Mouse (Mus musculus) MEL (cell line): ENCODE measurements around the gene Jade2. TPM values are rescaled to one million over a fixed set of nuclear protein-coding genes. Genes with fewer than 3 reads are reported as not detected.

Experiments
- DNase-seq: peaks from one replicate; pipeline ENCODE4 v3.0.0; 2011; ENCODE audit warnings: low read depth, low spot score
- H3K27ac ChIP-seq: 2 replicates; pipeline ENCODE4 v1.5.1; 2012; ENCODE audit warnings: low read depth, mild to moderate bottlenecking, control low read depth, low read length, moderate library complexity; ENCODE audit not compliant: control insufficient read depth
- H3K27me3 ChIP-seq, 2 experiments: fragments of 150-350 bp in 1 of 2; sonication (generic) in 1 of 2; 2 replicates each; pipeline ENCODE4 v1.6.1; 2012; ENCODE audit warnings: low read length in 2 of 2, mild to moderate bottlenecking in 2 of 2, improper control_type of control experiment in 1 of 2, moderate library complexity in 1 of 2; ENCODE audit not compliant: insufficient read depth in 2 of 2, control insufficient read depth in 1 of 2
- H3K36me3 ChIP-seq, 2 experiments: 2 replicates each; pipeline ENCODE4 v1.6.1; 2012 to 2014; ENCODE audit warnings: low read length in 2 of 2, improper control_type of control experiment in 1 of 2, inconsistent platforms in 1 of 2, mild to moderate bottlenecking in 1 of 2; ENCODE audit not compliant: insufficient read depth in 2 of 2, control insufficient read depth in 1 of 2
- H3K4me1 ChIP-seq, 2 experiments: fragments of 150-350 bp in 1 of 2; sonication (generic) in 1 of 2; 2 replicates each; pipeline ENCODE4 v1.6.1; 2012; ENCODE audit warnings: low read length in 2 of 2, improper control_type of control experiment in 1 of 2, mild to moderate bottlenecking in 1 of 2; ENCODE audit not compliant: insufficient read depth in 2 of 2, control insufficient read depth in 1 of 2
- H3K4me3 ChIP-seq, 2 experiments: fragments of 150-350 bp in 1 of 2; sonication (generic) in 1 of 2; 2 replicates each; pipeline ENCODE4 v1.5.1; 2012; ENCODE audit warnings: low read depth in 2 of 2, low read length in 2 of 2, mild to moderate bottlenecking in 2 of 2, moderate library complexity in 2 of 2, control low read depth in 1 of 2, improper control_type of control experiment in 1 of 2; ENCODE audit not compliant: control insufficient read depth in 1 of 2, insufficient read depth in 1 of 2
- H3K79me2 ChIP-seq: 2 replicates; pipeline ENCODE4 v1.6.1; 2012; ENCODE audit warnings: mild to moderate bottlenecking, low read length, moderate library complexity; ENCODE audit not compliant: control insufficient read depth, poor library complexity, insufficient read depth
- H3K9ac ChIP-seq: 2 replicates; pipeline ENCODE4 v1.6.1; 2012; ENCODE audit warnings: low read depth, mild to moderate bottlenecking, control low read depth, low read length, moderate library complexity; ENCODE audit not compliant: control insufficient read depth, poor library complexity, severe bottlenecking
- H3K9me3 ChIP-seq: fragments of 150-350 bp; sonication (generic); replicated peaks from 2 replicates; pipeline ENCODE4 v1.6.1; 2012; ENCODE audit warnings: mild to moderate bottlenecking, low read length, improper control_type of control experiment, moderate library complexity; ENCODE audit not compliant: insufficient read depth
- BHLHE40 ChIP-seq: IDR thresholded peaks from 2 replicates; pipeline ENCODE4 v1.6.1; 2012; ENCODE audit warnings: low read depth, mild to moderate bottlenecking, inconsistent platforms, low read length, improper control_type of control experiment, borderline replicate concordance
- CTCF ChIP-seq, 3 experiments: IDR thresholded peaks in 2 of 3; conservative IDR thresholded peaks in 1 of 3; 2 replicates each; pipeline ENCODE4 v1.5.1; 2011 to 2012; ENCODE audit warnings: low read length in 3 of 3, low read depth in 2 of 3, mild to moderate bottlenecking in 2 of 3, improper control_type of control experiment in 1 of 3, inconsistent platforms in 1 of 3, mixed read lengths in 1 of 3, moderate library complexity in 1 of 3; ENCODE audit not compliant: control insufficient read depth in 1 of 3, insufficient read depth in 1 of 3, poor library complexity in 1 of 3, severe bottlenecking in 1 of 3
- ELF1 ChIP-seq: IDR thresholded peaks from 2 replicates; pipeline ENCODE4 v1.6.1; 2014; ENCODE audit warnings: low read depth, mild to moderate bottlenecking, inconsistent platforms, low read length, improper control_type of control experiment, moderate library complexity
- EP300 ChIP-seq, 2 experiments: IDR thresholded peaks; 2 replicates each; pipeline ENCODE4 v1.6.1; 2011; ENCODE audit warnings: improper control_type of control experiment in 2 of 2, low read length in 2 of 2, low read depth in 1 of 2, mild to moderate bottlenecking in 1 of 2
- ETS1 ChIP-seq: IDR thresholded peaks from 2 replicates; pipeline ENCODE4 v1.6.1; 2012; ENCODE audit warnings: low read depth, mild to moderate bottlenecking, inconsistent platforms, low read length, improper control_type of control experiment, moderate library complexity
- GATA1 ChIP-seq: IDR thresholded peaks from 2 replicates; pipeline ENCODE4 v1.6.1; 2011; ENCODE audit warnings: low read depth, low read length, improper control_type of control experiment
- JUND ChIP-seq: IDR thresholded peaks from 2 replicates; pipeline ENCODE4 v1.6.1; 2011; ENCODE audit warnings: low read depth, mild to moderate bottlenecking, improper control_type of control experiment, low read length
- KAT2A ChIP-seq: conservative IDR thresholded peaks from 2 replicates; pipeline ENCODE4 v1.6.1; 2012; ENCODE audit warnings: low read depth, low read length, improper control_type of control experiment, inconsistent platforms
- MAFK ChIP-seq: IDR thresholded peaks from 2 replicates; pipeline ENCODE4 v1.6.1; 2011; ENCODE audit warnings: low read depth, mild to moderate bottlenecking, low read length, improper control_type of control experiment, borderline replicate concordance
- MAZ ChIP-seq: IDR thresholded peaks from 2 replicates; pipeline ENCODE4 v1.6.1; 2012; ENCODE audit warnings: low read depth, mild to moderate bottlenecking, inconsistent platforms, low read length, improper control_type of control experiment
- MEF2A ChIP-seq: IDR thresholded peaks from 2 replicates; pipeline ENCODE4 v1.6.1; 2014; ENCODE audit warnings: low read depth, mild to moderate bottlenecking, inconsistent platforms, low read length, improper control_type of control experiment; ENCODE audit not compliant: poor library complexity, insufficient replicate concordance, severe bottlenecking; ENCODE audit errors: extremely low read depth
- MXI1 ChIP-seq: IDR thresholded peaks from 2 replicates; pipeline ENCODE4 v1.6.1; 2011; ENCODE audit warnings: mild to moderate bottlenecking, low read depth, low read length, improper control_type of control experiment
- MYB ChIP-seq: IDR thresholded peaks from 2 replicates; pipeline ENCODE4 v1.6.1; 2011; ENCODE audit warnings: mild to moderate bottlenecking, low read depth, low read length, improper control_type of control experiment
- MYC ChIP-seq: IDR thresholded peaks from 2 replicates; pipeline ENCODE4 v1.6.1; 2011; ENCODE audit warnings: low read depth, mild to moderate bottlenecking, low read length, improper control_type of control experiment, moderate library complexity
- NELFE ChIP-seq: IDR thresholded peaks from 2 replicates; pipeline ENCODE4 v1.6.1; 2011; ENCODE audit warnings: low read depth, low read length, improper control_type of control experiment
- NRF1 ChIP-seq: IDR thresholded peaks from 2 replicates; pipeline ENCODE4 v1.6.1; 2014; ENCODE audit warnings: low read depth, mild to moderate bottlenecking, inconsistent platforms, low read length, improper control_type of control experiment, moderate library complexity; ENCODE audit not compliant: poor library complexity, insufficient read depth, severe bottlenecking
- POLR2A ChIP-seq, 2 experiments: IDR thresholded peaks; 2 replicates each; pipeline ENCODE4 v1.6.1; 2011 to 2012; ENCODE audit warnings: low read length in 2 of 2, mild to moderate bottlenecking in 2 of 2, control low read depth in 1 of 2, improper control_type of control experiment in 1 of 2, low read depth in 1 of 2, moderate library complexity in 1 of 2; ENCODE audit not compliant: control insufficient read depth in 1 of 2, insufficient read depth in 1 of 2, poor library complexity in 1 of 2
- POLR2AphosphoS2 ChIP-seq: IDR thresholded peaks from 2 replicates; pipeline ENCODE4 v1.6.1; 2011; ENCODE audit warnings: low read length, improper control_type of control experiment
- POLR2AphosphoS5 ChIP-seq: IDR thresholded peaks from 2 replicates; pipeline ENCODE4 v1.6.1; 2012; ENCODE audit warnings: low read depth, borderline replicate concordance, mild to moderate bottlenecking, inconsistent platforms, low read length, moderate library complexity, mixed read lengths
- RAD21 ChIP-seq: IDR thresholded peaks from 2 replicates; pipeline ENCODE4 v1.6.1; 2011; ENCODE audit warnings: mild to moderate bottlenecking, low read depth, low read length, improper control_type of control experiment
- RCOR1 ChIP-seq: IDR thresholded peaks from 2 replicates; pipeline ENCODE4 v1.6.1; 2012; ENCODE audit warnings: low read depth, mild to moderate bottlenecking, inconsistent platforms, low read length, improper control_type of control experiment
- SIN3A ChIP-seq: IDR thresholded peaks from 2 replicates; pipeline ENCODE4 v1.6.1; 2012; ENCODE audit warnings: low read length, improper control_type of control experiment, inconsistent platforms
- SMC3 ChIP-seq: IDR thresholded peaks from 2 replicates; pipeline ENCODE4 v1.6.1; 2011; ENCODE audit warnings: low read depth, low read length, improper control_type of control experiment
- TCF12 ChIP-seq: IDR thresholded peaks from 2 replicates; pipeline ENCODE4 v1.6.1; 2014; ENCODE audit warnings: low read depth, mild to moderate bottlenecking, inconsistent platforms, low read length, improper control_type of control experiment, moderate library complexity
- UBTF ChIP-seq: IDR thresholded peaks from 2 replicates; pipeline ENCODE4 v1.6.1; 2012; ENCODE audit warnings: low read depth, mild to moderate bottlenecking, inconsistent platforms, low read length, improper control_type of control experiment, moderate library complexity, borderline replicate concordance; ENCODE audit not compliant: insufficient read depth
- ZC3H11A ChIP-seq: IDR thresholded peaks from 2 replicates; pipeline ENCODE4 v1.6.1; 2012; ENCODE audit warnings: low read depth, mild to moderate bottlenecking, inconsistent platforms, low read length, improper control_type of control experiment
- ZNF384 ChIP-seq: IDR thresholded peaks from 2 replicates; pipeline ENCODE4 v1.6.1; 2012; ENCODE audit warnings: low read depth, mild to moderate bottlenecking, inconsistent platforms, low read length, improper control_type of control experiment
- polyA plus RNA-seq, 2 experiments: library from polyadenylated mRNA; stranded (reverse) in 1 of 2; unstranded in 1 of 2; fragments of >175 nt in 1 of 2; fragments of >200 nt in 1 of 2; gene quantifications; 2 replicates each; pipeline versions ENCODE4 v1.2.1 to v1.2.4; 2012; ENCODE audit warnings: low replicate concordance in 2 of 2, low read depth in 1 of 2; ENCODE audit not compliant: insufficient read length in 2 of 2, insufficient read depth in 1 of 2, missing spikeins in 1 of 2
- total RNA-seq: library from RNA; depleted of rRNA; stranded (reverse); fragments of 300-350 nt; gene quantifications from 2 replicates; pipeline ENCODE4 v1.2.3, GENCODE M21; 2012

Jade2 gene
- total and polyA plus RNA-seq, 3 experiments, result 4.5 to 13.0 TPM; not detected in 1

GRCm38 (mm10) chr11:51819964-51820363 lies 37.5 kb downstream of the Jade2 start (continued):
- TF ChIP-seq ETS1 (no peak), BHLHE40 (peak; percentile 34; the same call in 1 of the 2 replicates), RAD21 (peak; percentile 93), MYB (no peak), ZC3H11A (peak; percentile 90), POLR2AphosphoS2 (no peak), ZNF384 (peak; percentile 31; the same call in 1 of the 2 replicates), SMC3 (peak; percentile 88), UBTF (no peak), CTCF (IDR thresholded peaks at IDR 0.05 in 2 of 3, conservative IDR thresholded peaks at IDR 0.05 in 1 of 3; ENCODE audit: control insufficient read depth in 1 of 3, insufficient read depth in 1 of 3, low read depth in 2 of 3, low read length in 3 of 3, poor library complexity in 1 of 3, severe bottlenecking in 1 of 3) (peak; percentile 92 to 98 (median 96)), POLR2AphosphoS5 (no peak), NRF1 (no peak)

- Histone ChIP-seq H3K4me1 (peaks cover 0 to 4% of the 10 kb centered on the region in 2 experiments; a peak in 2 of 4 replicates), H3K79me2 (no peaks in the 10 kb centered on the region), H3K9ac (no peak overlapping the region)
Measured at GRCm38 (mm10) chr11:51818837-51819236, 38.6 kb downstream of the Jade2 start.

GRCm38 (mm10) chr11:51817756-51818155 lies 39.7 kb downstream of the Jade2 start:
- no peak overlapping the region for H3K9ac ChIP-seq
- peak; percentile 97 for DNase-seq
- peaks cover 0 to 2% of the 10 kb centered on the region in 2 experiments; a peak in 1 of 4 replicates for H3K36me3 ChIP-seq
- H3K4me3 ChIP-seq, result no peak overlapping the region
- no peaks in the 10 kb centered on the region for H3K4me1 ChIP-seq
- no peak overlapping the region for H3K27ac ChIP-seq
- H3K79me2 ChIP-seq, result no peaks in the 10 kb centered on the region
- H3K9me3 ChIP-seq, result no peaks in the 10 kb centered on the region
- no peaks in the 10 kb centered on the region for H3K27me3 ChIP-seq
- no peak for TF ChIP-seq POLR2A (IDR thresholded peaks at IDR 0.05; ENCODE audit: control insufficient read depth in 1 of 2, insufficient read depth in 1 of 2, low read depth in 1 of 2, low read length in 2 of 2, poor library complexity in 1 of 2)
- peak in 1 of 2 experiments; percentile 5; a peak in 1 of 4 replicates for TF ChIP-seq EP300 (IDR thresholded peaks at IDR 0.05; ENCODE audit: low read depth in 1 of 2, low read length in 2 of 2)
- peak; percentile 73 for TF ChIP-seq ELF1
- TF ChIP-seq POLR2AphosphoS5, result no peak
- TF ChIP-seq NRF1, result no peak
- TF ChIP-seq TCF12, result no peak
- peak in 2 of 3 experiments; percentile 88 to 99 for TF ChIP-seq CTCF (IDR thresholded peaks at IDR 0.05 in 2 of 3, conservative IDR thresholded peaks at IDR 0.05 in 1 of 3; ENCODE audit: control insufficient read depth in 1 of 3, insufficient read depth in 1 of 3, low read depth in 2 of 3, low read length in 3 of 3, poor library complexity in 1 of 3, severe bottlenecking in 1 of 3)
- no peak for TF ChIP-seq MAZ
- TF ChIP-seq SIN3A, result no peak
- TF ChIP-seq MAFK, result no peak
- no peak for TF ChIP-seq NELFE
- no peak for TF ChIP-seq MYC
- TF ChIP-seq MXI1, result no peak
- no peak for TF ChIP-seq JUND
- no peak for TF ChIP-seq MEF2A

More at GRCm38 (mm10) chr11:51818837-51819236, 38.6 kb downstream of the Jade2 start:
- TF ChIP-seq JUND (no peak), EP300 (IDR thresholded peaks at IDR 0.05; ENCODE audit: low read depth in 1 of 2, low read length in 2 of 2) (no peak), ZC3H11A (no peak), MXI1 (no peak), BHLHE40 (no peak), UBTF (no peak), RCOR1 (no peak), ETS1 (no peak), NRF1 (no peak), MAFK (no peak), ZNF384 (no peak), SMC3 (no peak), KAT2A (no peak), GATA1 (no peak)
- TF ChIP-seq, all 39 proteins: peak for 0
- Histone ChIP-seq H3K36me3 (peaks cover 0 to 5% of the 10 kb centered on the region in 2 experiments; a peak in 2 of 4 replicates), H3K27ac (no peak overlapping the region), H3K4me3 (no peak overlapping the region), H3K27me3 (no peaks in the 10 kb centered on the region), H3K9me3 (no peaks in the 10 kb centered on the region)
- DNase-seq, result no peak
